Mouse (Mus musculus): ENCODE data around the gene Adam22.

GRCm38 (mm10) chr5:8257366-8257765 is 110.6 kb downstream of the Adam22 start:
- TF ChIP-seq CTCF (IDR thresholded peaks at IDR 0.05; ENCODE audit: low read depth, low read length) (no peak), POLR2A (IDR thresholded peaks at IDR 0.05; ENCODE audit: insufficient read depth, low read length) (no peak), EP300 (IDR thresholded peaks at IDR 0.05; ENCODE audit: insufficient read depth, low read depth, low read length) (no peak)
